Mouse (Mus musculus) embryonic facial prominence, embryonic 12.5 days (tissue): Measurements from ENCODE around the gene Spata25. TPM values are rescaled to one million over a fixed set of nuclear protein-coding genes. Genes with fewer than 3 reads are reported as not detected.

Experiments used
- ATAC-seq: fragments of 200-750 bp; cut with Nextera tagmentation; 2 replicates; pipeline ENCODE4 v1.8.0; 2017; ENCODE audit not compliant: insufficient number of reproducible peaks, insufficient read depth, low FRiP score, low TSS enrichment
- H3K27ac ChIP-seq: fragments of 300-500 bp; sonication (generic); 2 replicates; pipeline ENCODE4 v1.5.1; 2016; ENCODE audit warnings: mild to moderate bottlenecking
- H3K27me3 ChIP-seq: fragments of 300-500 bp; sonication (generic); 2 replicates; pipeline ENCODE4 v1.6.1; 2016; ENCODE audit warnings: mild to moderate bottlenecking, moderate library complexity
- H3K36me3 ChIP-seq: fragments of 300-500 bp; sonication (generic); 2 replicates; pipeline ENCODE4 v1.6.1; 2016; ENCODE audit warnings: mild to moderate bottlenecking
- H3K4me1 ChIP-seq: fragments of 300-500 bp; sonication (generic); 2 replicates; pipeline ENCODE4 v1.6.1; 2016
- H3K4me2 ChIP-seq: fragments of 300-500 bp; sonication (generic); replicated peaks from 2 replicates; pipeline ENCODE4 v1.6.1; 2016; ENCODE audit warnings: mild to moderate bottlenecking, moderate library complexity
- H3K4me3 ChIP-seq: fragments of 300-500 bp; sonication (generic); 2 replicates; pipeline ENCODE4 v1.5.1; 2016; ENCODE audit warnings: mild to moderate bottlenecking
- H3K9ac ChIP-seq: fragments of 300-500 bp; sonication (generic); 2 replicates; pipeline ENCODE4 v1.6.1; 2016; ENCODE audit warnings: mild to moderate bottlenecking, moderate library complexity
- H3K9me3 ChIP-seq: fragments of 300-500 bp; sonication (generic); 2 replicates; pipeline ENCODE4 v1.6.1; 2016; ENCODE audit warnings: mild to moderate bottlenecking, moderate library complexity
- WGBS: fragments of 180-500 bp; shearing (Covaris S2); methylation state at CpG from one replicate; pipeline ENCODE4 v1.1.7; 2016; 5-methylcytosine and 5-hydroxymethylcytosine counted together
- polyA plus RNA-seq: library from polyadenylated mRNA; unstranded; fragments of >200 nt; fragmentation: Nextera tagmentation; extraction: Ambion mirVana; gene quantifications from 2 replicates; pipeline ENCODE4 v1.2.1, GENCODE M21; 2016

Gene Spata25
- polyA plus RNA-seq, 1 experiment from 2014 or later: 0.22 TPM

DNA sequence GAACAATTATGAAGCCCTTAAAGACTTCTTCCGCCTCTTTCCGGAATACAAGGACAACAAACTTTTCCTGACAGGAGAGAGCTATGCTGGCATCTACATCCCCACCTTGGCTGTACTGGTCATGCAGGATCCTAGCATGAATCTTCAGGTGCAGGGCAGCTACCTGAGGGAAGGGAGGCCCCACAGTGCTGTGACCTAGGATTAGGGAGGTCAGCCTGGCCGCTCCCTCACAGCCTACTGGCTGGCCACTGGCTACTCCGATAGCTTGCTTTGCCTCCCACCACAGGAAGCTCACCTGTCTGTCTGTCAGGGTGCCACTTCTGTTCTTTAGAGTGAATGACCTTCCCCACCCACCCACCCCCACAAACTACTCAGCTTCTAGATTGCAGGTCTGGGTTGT is 6.8 kb upstream of the Spata25 start:
- no peak overlapping the region for H3K9ac ChIP-seq
- no peak overlapping the region for H3K4me3 ChIP-seq
- no peak overlapping the region for H3K27ac ChIP-seq
- H3K4me1 ChIP-seq: peaks cover 10% of the 10 kb centered on the region; the same call in 1 of the 2 replicates
- WGBS: 92% methylated on average over 4 of the region's 4 CpGs
- H3K27me3 ChIP-seq: no peaks in the 10 kb centered on the region
- no peaks in the 10 kb centered on the region for H3K9me3 ChIP-seq
- ATAC-seq: no peak
- no peak overlapping the region for H3K4me2 ChIP-seq
- H3K36me3 ChIP-seq: peaks cover 39% of the 10 kb centered on the region

DNA sequence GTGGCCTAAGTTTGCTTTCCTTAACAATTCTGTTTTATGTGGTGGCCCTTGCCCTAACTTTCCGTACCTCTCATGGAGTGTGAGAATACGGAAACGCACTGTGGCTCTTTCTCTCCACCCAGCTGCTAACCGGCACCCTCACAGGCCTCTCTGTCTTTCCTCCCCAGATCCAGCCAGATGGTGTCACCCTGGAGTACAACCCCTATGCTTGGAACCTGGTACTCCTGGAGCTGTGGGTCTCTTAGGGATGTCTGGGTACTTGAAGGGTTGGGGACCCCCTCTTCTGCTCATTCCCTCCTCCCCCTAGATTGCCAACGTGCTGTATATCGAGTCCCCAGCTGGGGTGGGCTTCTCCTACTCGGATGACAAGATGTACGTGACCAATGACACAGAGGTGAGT is 6.2 kb upstream of the Spata25 start:
- H3K9me3 ChIP-seq: no peaks in the 10 kb centered on the region
- peak overlapping the region; percentile 94 for H3K4me2 ChIP-seq
- no peak for ATAC-seq
- peak overlapping the region; percentile 59 for H3K4me3 ChIP-seq
- WGBS: 42% methylated on average over 8 of the region's 8 CpGs
- H3K27ac ChIP-seq: no peak overlapping the region
- H3K4me1 ChIP-seq: peaks cover 10% of the 10 kb centered on the region; the same call in 1 of the 2 replicates
- H3K36me3 ChIP-seq: peaks cover 33% of the 10 kb centered on the region
- H3K27me3 ChIP-seq: no peaks in the 10 kb centered on the region
- H3K9ac ChIP-seq: peak overlapping the region; percentile 72; the same call in 1 of the 2 replicates

DNA sequence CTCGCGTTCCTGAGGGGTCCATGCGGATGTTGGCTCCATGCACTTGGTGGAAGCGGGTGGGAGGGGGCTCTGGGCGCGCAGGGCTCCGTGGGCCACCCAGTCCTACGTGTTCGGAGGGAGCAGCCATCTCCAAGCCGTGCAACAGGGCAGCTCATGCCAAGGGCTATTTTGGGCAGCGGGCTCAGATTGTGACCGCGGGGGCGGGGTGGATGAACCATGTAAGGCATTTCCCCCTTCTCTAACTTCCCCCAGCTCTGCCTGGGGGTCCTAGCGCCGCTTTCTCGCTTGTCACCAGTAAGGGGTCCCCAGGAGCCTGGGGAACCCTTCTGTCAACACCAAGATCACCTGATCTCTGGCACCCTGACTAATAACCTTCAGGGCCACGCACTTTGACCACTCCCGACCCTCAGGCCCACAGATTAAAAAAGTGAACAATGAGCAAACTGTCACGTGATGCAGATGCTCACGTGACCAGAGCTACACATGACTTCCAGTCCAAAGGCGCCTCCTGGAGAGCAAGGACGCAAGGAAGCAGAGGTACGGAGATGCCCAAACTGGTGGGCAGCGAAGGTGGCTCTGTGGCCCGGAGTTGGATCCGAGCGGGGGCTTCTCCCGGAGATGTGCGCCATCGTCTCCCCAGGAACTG is 5.1 kb upstream of the Spata25 start, which contains the start of gene Neurl2:
Neurl2 (minus strand) TSS at position 143 of the 646 bp plus-strand sequence.
- H3K9me3 ChIP-seq: no peaks in the 10 kb centered on the region
- no peaks in the 10 kb centered on the region for H3K27me3 ChIP-seq
- ATAC-seq: peak; percentile 61; the same call in 1 of the 2 replicates
- H3K27ac ChIP-seq: peak within 1 kb of the TSS; percentile 72
- under 1% methylated on average over 31 of the region's 31 CpGs for WGBS
- H3K4me3 ChIP-seq: peak within 1 kb of the TSS; percentile 59
- peaks cover 10% of the 10 kb centered on the region; the same call in 1 of the 2 replicates for H3K4me1 ChIP-seq
- peaks cover 28% of the 10 kb centered on the region for H3K36me3 ChIP-seq
- H3K4me2 ChIP-seq: peak within 1 kb of the TSS; percentile 94
- peak within 1 kb of the TSS; percentile 72 for H3K9ac ChIP-seq

DNA sequence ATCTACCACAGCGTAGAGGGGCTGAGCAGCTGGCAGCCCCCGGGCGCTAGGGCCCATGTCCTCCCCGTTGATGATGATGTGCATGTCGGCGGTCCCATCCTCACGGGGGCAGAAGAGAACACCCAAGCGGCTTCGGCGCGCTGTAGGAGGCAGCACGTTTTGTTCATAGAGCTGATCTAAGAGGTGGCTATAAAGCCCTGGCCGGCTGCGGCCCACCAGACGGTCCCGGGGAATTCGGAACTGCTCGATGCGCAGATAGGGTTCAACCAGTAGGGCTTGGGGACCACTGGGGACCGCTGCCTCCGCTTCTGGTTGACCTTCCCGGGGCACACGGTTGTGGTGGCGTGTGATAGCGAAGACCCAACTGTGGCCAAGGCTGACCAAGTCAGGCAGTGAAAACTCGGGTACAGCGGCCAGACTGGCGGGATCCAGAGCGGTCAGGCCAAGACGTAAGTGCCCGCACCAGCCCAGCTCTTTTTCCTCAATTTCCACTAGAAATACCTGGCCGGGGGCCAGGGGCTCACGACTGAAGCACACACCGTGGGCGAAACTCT is 4.5 kb upstream of the Spata25 start, which contains the start of gene Ctsa:
Ctsa (plus strand) TSS at position 126 of the 554 bp plus-strand sequence.
- WGBS: 1% methylated on average over 35 of the region's 35 CpGs
- Histone ChIP-seq H3K9ac (peak within 1 kb of the TSS; percentile 72), H3K27me3 (no peaks in the 10 kb centered on the region), H3K9me3 (no peaks in the 10 kb centered on the region), H3K4me1 (peaks cover 10% of the 10 kb centered on the region; the same call in 1 of the 2 replicates), H3K4me2 (peak within 1 kb of the TSS; percentile 94), H3K27ac (peak within 1 kb of the TSS; percentile 72), H3K4me3 (peak within 1 kb of the TSS; percentile 59), H3K36me3 (peaks cover 27% of the 10 kb centered on the region)
- ATAC-seq: peak; percentile 37; the same call in 1 of the 2 replicates

DNA sequence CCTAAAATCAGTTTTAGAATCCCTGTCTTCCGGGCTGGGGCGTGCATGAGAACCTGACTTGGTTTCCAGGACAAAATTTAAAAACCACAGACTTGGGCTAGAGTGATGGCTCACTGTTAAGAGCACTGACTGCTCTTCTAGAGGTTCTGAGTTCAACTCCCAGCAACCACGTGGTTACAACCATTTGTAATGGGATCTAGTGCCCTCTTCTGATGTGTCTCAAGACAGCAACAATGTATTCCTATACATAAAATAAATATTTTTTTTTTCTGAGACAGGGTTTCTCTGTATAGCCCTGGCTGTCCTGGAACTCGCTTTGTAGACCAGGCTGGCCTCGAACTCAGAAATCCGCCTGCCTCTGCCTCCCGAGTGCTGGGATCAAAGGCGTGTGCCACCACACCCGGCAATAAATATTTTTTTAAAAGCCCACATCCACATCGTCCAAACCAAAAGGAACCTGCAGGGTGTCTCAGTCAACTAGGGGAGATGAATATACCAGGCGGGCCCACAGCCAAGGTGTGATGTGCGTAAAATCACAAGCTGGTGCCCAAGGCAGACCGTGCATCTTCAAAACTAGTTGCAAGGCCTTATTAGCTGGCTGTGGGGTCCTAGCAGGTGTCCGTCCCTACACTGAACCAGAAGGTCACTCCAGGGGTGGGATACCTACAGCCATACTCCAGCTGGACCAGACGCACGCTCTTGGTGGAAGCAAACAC is 3.9 kb upstream of the Spata25 start:
- Histone ChIP-seq H3K36me3 (peaks cover 28% of the 10 kb centered on the region), H3K9ac (peak overlapping the region; percentile 72), H3K4me2 (peak overlapping the region; percentile 94), H3K4me3 (peak overlapping the region; percentile 59), H3K27me3 (no peaks in the 10 kb centered on the region), H3K4me1 (peaks cover 10% of the 10 kb centered on the region; the same call in 1 of the 2 replicates), H3K27ac (peak overlapping the region; percentile 72), H3K9me3 (no peaks in the 10 kb centered on the region)
- WGBS: 63% methylated on average over 16 of the region's 16 CpGs
- ATAC-seq: no peak

DNA sequence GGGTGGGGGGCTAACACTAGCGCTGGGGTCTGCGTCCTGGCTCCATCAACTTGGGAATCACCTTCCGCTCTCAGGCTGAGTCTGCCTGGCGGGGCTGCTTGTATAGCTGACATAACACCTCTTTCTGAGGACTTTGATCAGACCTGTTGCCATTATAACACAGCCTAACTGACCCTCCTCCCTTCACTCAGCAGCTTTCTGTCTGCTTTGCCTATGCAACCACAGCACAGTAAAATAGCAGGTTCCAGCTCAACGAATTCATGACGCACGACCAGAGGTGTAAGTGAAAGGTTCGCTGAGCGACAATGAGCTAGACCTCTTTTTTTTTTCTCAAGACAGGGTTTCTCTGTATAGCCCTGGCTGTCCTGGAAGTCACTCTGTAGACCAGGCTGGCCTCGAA is 2.7 kb upstream of the Spata25 start:
- no peak overlapping the region for H3K9ac ChIP-seq
- no peak overlapping the region for H3K4me2 ChIP-seq
- no peak for ATAC-seq
- H3K9me3 ChIP-seq: no peaks in the 10 kb centered on the region
- WGBS: 85% methylated on average over 10 of the region's 10 CpGs
- no peak overlapping the region for H3K27ac ChIP-seq
- no peaks in the 10 kb centered on the region for H3K27me3 ChIP-seq
- peaks cover 29% of the 10 kb centered on the region for H3K36me3 ChIP-seq
- H3K4me1 ChIP-seq: peaks cover 10% of the 10 kb centered on the region; the same call in 1 of the 2 replicates
- no peak overlapping the region for H3K4me3 ChIP-seq

DNA sequence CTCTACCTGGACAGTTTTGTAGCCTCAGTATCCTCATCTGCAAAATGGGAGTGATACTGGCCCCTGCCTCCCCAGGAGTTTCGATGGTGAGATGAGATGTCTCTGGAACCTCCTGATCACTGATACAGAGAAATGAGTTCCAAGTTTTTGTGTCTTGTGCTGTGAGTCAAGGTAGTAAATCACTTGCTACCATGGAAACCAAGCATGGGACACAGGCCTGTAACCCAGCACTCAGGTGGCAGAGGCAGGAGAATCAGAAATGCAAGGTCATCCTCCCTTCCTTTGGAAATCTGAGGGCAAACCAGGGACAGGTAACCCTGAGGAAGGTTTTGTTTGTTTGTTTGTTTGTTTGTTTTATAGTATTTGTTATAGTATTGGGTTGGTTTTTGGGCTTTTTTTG is 753 bp upstream of the Spata25 start:
- H3K4me2 ChIP-seq: no peak overlapping the region
- no peaks in the 10 kb centered on the region for H3K27me3 ChIP-seq
- peaks cover 44% of the 10 kb centered on the region for H3K36me3 ChIP-seq
- H3K4me1 ChIP-seq: peaks cover 1% of the 10 kb centered on the region; the same call in 1 of the 2 replicates
- H3K9me3 ChIP-seq: no peaks in the 10 kb centered on the region
- 92% methylated on average over 1 of the region's 1 CpGs for WGBS
- no peak overlapping the region for H3K27ac ChIP-seq
- no peak overlapping the region for H3K9ac ChIP-seq
- ATAC-seq: no peak
- no peak overlapping the region for H3K4me3 ChIP-seq

DNA sequence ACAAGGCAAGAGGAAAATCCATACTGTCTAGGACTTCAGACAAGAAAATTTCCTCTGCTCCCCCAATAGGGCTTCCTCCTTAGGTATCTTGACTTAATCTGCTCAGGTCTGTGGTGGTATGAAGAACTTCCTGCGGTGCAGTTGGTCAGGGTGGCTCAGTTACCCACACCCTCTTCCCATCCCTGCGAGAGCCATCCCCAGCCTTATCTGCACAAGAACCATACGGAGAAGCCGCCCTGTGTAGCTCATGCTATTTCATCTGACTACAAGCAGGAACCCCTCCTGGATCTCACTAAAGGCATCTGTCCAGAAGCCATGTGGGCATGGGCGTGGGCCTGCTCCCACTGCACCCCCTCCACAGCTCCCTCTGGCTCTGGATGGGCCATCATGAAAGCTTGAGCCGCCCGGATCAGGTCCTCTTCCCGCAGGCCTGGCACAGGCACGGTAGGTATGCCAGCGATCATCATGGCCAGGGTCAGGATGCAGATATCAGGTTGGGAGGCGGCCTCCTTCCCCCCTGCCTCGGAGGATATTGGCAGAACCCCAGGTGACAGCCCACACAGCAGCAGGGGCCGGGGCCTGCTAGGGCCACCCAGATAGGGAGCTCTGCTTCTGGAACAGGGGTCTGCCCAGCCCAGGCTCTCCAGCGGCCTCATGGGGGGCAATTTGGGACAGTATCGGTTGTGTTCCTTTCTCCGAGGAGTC is 1.0 kb downstream of the Spata25 start:
- H3K27me3 ChIP-seq: no peaks in the 10 kb centered on the region
- H3K9ac ChIP-seq: no peak overlapping the region
- H3K4me1 ChIP-seq: peaks cover 7% of the 10 kb centered on the region; the same call in 1 of the 2 replicates
- no peaks in the 10 kb centered on the region for H3K9me3 ChIP-seq
- WGBS: 90% methylated on average over 16 of the region's 16 CpGs
- H3K4me2 ChIP-seq: no peak overlapping the region
- no peak overlapping the region for H3K4me3 ChIP-seq
- H3K36me3 ChIP-seq: peaks cover 44% of the 10 kb centered on the region
- no peak overlapping the region for H3K27ac ChIP-seq
- ATAC-seq: no peak

DNA sequence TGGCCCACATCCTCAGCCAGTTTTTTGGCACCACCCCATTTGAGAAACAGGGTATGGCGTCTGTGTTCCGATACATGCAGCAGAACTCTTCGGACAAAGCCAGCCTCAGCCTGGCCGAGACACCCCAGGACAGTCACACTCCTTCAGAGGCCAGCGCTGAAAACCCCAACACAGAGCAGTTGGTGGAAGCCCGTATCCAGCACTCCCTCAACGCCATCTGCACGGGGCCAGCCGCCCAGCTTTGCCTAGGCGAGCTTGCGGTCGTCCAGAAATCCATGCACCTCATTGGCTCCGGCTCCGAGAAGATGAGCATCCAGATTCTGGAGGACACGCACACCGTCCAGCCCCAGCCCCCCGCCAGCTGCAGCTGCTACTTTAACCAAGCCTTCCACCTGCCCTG is 2.8 kb downstream of the Spata25 start:
- Histone ChIP-seq H3K4me3 (no peak overlapping the region), H3K9me3 (no peaks in the 10 kb centered on the region), H3K27ac (no peak overlapping the region), H3K9ac (no peak overlapping the region), H3K36me3 (peaks cover 52% of the 10 kb centered on the region), H3K4me2 (no peak overlapping the region), H3K27me3 (no peaks in the 10 kb centered on the region), H3K4me1 (peaks cover 7% of the 10 kb centered on the region; the same call in 1 of the 2 replicates)
- 96% methylated on average over 17 of the region's 17 CpGs for WGBS
- ATAC-seq: no peak

DNA sequence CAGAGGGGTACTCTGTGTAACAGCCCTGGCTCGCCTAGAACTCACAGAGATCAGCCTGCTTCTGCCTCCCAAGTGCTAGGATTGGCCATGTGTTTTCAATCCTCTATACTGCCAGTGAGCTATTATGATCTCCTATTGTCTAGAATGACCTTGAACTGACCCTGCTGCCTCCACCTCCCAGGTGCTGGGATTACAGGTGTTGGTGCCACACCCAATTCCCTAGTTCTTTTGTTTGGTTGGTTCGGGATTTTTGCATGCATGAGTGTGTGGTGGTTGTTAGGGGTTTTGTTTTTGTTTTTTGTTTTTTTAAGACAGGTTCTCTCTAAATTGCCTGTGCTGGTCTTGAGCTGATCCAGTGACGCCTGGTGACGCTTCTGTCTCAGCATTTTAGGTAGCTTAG is 4.4 kb downstream of the Spata25 start:
- 92% methylated on average over 4 of the region's 4 CpGs for WGBS
- no peak overlapping the region for H3K4me3 ChIP-seq
- no peak overlapping the region for H3K27ac ChIP-seq
- no peaks in the 10 kb centered on the region for H3K9me3 ChIP-seq
- peaks cover 7% of the 10 kb centered on the region; the same call in 1 of the 2 replicates for H3K4me1 ChIP-seq
- H3K36me3 ChIP-seq: peaks cover 53% of the 10 kb centered on the region
- no peak for ATAC-seq
- no peak overlapping the region for H3K4me2 ChIP-seq
- no peaks in the 10 kb centered on the region for H3K27me3 ChIP-seq
- no peak overlapping the region for H3K9ac ChIP-seq

DNA sequence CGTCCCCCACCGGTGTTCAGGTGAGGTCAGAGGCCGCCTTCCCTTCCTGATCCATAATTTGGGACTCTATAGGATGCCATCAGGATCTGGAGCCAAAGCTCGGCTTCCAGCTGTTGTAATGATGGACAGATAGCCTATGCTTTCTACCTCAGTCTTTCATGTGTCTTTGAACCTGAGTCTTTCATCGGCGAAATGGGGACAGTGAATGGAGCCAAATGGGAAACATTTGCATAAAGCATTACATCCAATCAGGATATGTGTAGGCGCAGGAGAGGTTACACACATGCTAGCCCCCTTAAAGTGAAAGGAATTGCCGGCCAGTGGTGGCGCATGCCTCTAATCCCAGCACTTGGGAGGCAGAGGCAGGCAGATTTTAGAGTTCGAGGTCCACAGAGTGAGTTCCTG is 5.2 kb downstream of the Spata25 start:
- 3% methylated on average over 10 of the region's 10 CpGs for WGBS
- ATAC-seq: peak; percentile 25; the same call in 1 of the 2 replicates
- peaks cover 45% of the 10 kb centered on the region for H3K36me3 ChIP-seq

More for the DNA sequence above, 5.2 kb downstream of the Spata25 start:
- H3K27ac ChIP-seq: peak overlapping the region; percentile 84
- H3K27me3 ChIP-seq: no peaks in the 10 kb centered on the region
- H3K4me3 ChIP-seq: peak overlapping the region; percentile 71
- no peaks in the 10 kb centered on the region for H3K9me3 ChIP-seq
- peak overlapping the region; percentile 52 for H3K4me2 ChIP-seq
- H3K9ac ChIP-seq: peak overlapping the region; percentile 61
- peaks cover 7% of the 10 kb centered on the region; the same call in 1 of the 2 replicates for H3K4me1 ChIP-seq
